Mouse (Mus musculus) stomach, postnatal 0 days (tissue): Measurements from ENCODE around the gene Sema6d. TPM values are rescaled to one million over a fixed set of nuclear protein-coding genes. Genes with fewer than 3 reads are reported as not detected.

Experiments
- ATAC-seq: fragments of 200-750 bp; cut with Nextera tagmentation; 2 replicates; pipeline ENCODE4 v1.8.0; 2017; ENCODE audit not compliant: low FRiP score, low TSS enrichment
- DNase-seq: peaks from one replicate; pipeline ENCODE4 v3.0.0-alpha.2; 2016; ENCODE audit warnings: low spot score
- H3K27ac ChIP-seq: fragments of 300-500 bp; sonication (generic); replicated peaks from 2 replicates; pipeline ENCODE4 v1.5.1; 2014; ENCODE audit warnings: mild to moderate bottlenecking, control low read depth
- H3K27me3 ChIP-seq: fragments of 300-500 bp; sonication (generic); 2 replicates; pipeline ENCODE4 v1.6.1; 2014; ENCODE audit warnings: low read length; ENCODE audit not compliant: control insufficient read depth, insufficient read depth
- H3K36me3 ChIP-seq: fragments of 300-500 bp; sonication (generic); 2 replicates; pipeline ENCODE4 v1.6.1; 2014; ENCODE audit warnings: low read length, mixed read lengths; ENCODE audit not compliant: control insufficient read depth, insufficient read depth
- H3K4me1 ChIP-seq: fragments of 300-500 bp; sonication (generic); replicated peaks from 2 replicates; pipeline ENCODE4 v1.6.1; 2014; ENCODE audit warnings: antibody characterized with exemption; ENCODE audit not compliant: control insufficient read depth, insufficient read depth
- H3K4me2 ChIP-seq: fragments of 300-500 bp; sonication (generic); replicated peaks from 2 replicates; pipeline ENCODE4 v1.6.1; 2014; ENCODE audit warnings: low read depth, mild to moderate bottlenecking, control low read depth, moderate library complexity
- H3K4me3 ChIP-seq: fragments of 300-500 bp; sonication (generic); 2 replicates; pipeline ENCODE4 v1.5.1; 2014; ENCODE audit warnings: low read depth, low read length, control low read depth
- H3K9ac ChIP-seq: fragments of 300-500 bp; sonication (generic); 2 replicates; pipeline ENCODE4 v1.6.1; 2014; ENCODE audit warnings: mild to moderate bottlenecking, low read length, control low read depth, mixed read lengths
- H3K9me3 ChIP-seq: fragments of 300-500 bp; sonication (generic); 2 replicates; pipeline ENCODE4 v1.6.1; 2016; ENCODE audit warnings: low read length; ENCODE audit not compliant: control insufficient read depth
- CTCF ChIP-seq: IDR thresholded peaks from 2 replicates; pipeline ENCODE4 v1.5.1; 2016; ENCODE audit warnings: antibody characterized with exemption, low read depth, mild to moderate bottlenecking, moderate library complexity
- EP300 ChIP-seq: optimal IDR thresholded peaks from 2 replicates; pipeline ENCODE3; 2016; ENCODE audit warnings: antibody characterized with exemption
- WGBS: fragments of 180-500 bp; shearing (Covaris S2); extraction: QIAGEN DNeasy Blood & Tissue Kit; methylation state at CpG from one replicate; pipeline ENCODE4 v1.1.7; 2014; 5-methylcytosine and 5-hydroxymethylcytosine counted together
- polyA plus RNA-seq: library from polyadenylated mRNA; unstranded; fragments of >200 nt; fragmentation: Nextera tagmentation; extraction: Ambion mirVana; gene quantifications from 2 replicates; pipeline ENCODE4 v1.2.1, GENCODE M21; 2015

Gene Sema6d
- polyA plus RNA-seq, 1 experiment from 2014 or later = 2.1 TPM

- no peak overlapping the region for H3K4me2 ChIP-seq
- no peaks in the 10 kb centered on the region for H3K9me3 ChIP-seq
- no peaks in the 10 kb centered on the region for H3K27me3 ChIP-seq
- 82% methylated on average over 2 of the region's 2 CpGs for WGBS
- H3K4me3 ChIP-seq = no peak overlapping the region
- no peaks in the 10 kb centered on the region for H3K4me1 ChIP-seq
- no peak overlapping the region for H3K9ac ChIP-seq
- ATAC-seq (no peak), DNase-seq (no peak)
- TF ChIP-seq EP300 = no peak
- no peak for TF ChIP-seq CTCF
- H3K36me3 ChIP-seq = no peaks in the 10 kb centered on the region
- H3K27ac ChIP-seq = no peak overlapping the region
These were observed 560.8 kb downstream of the Sema6d start for GRCm38 (mm10) chr2:124650609-124651008.

GRCm38 (mm10) chr2:124651146-124651545 is 561.4 kb downstream of the Sema6d start:
- WGBS = 46% methylated on average over 5 of the region's 5 CpGs
- Histone ChIP-seq H3K27me3 (no peaks in the 10 kb centered on the region), H3K4me3 (no peak overlapping the region), H3K27ac (peak overlapping the region; percentile 45; the same call in 1 of the 2 replicates), H3K4me2 (peak overlapping the region; percentile 11; the same call in 1 of the 2 replicates), H3K4me1 (no peaks in the 10 kb centered on the region), H3K36me3 (no peaks in the 10 kb centered on the region), H3K9ac (no peak overlapping the region), H3K9me3 (no peaks in the 10 kb centered on the region)
- ATAC-seq (no peak; the same call in 1 of the 2 replicates), DNase-seq (no peak)
- TF ChIP-seq EP300 = no peak
- TF ChIP-seq CTCF = no peak

DNA sequence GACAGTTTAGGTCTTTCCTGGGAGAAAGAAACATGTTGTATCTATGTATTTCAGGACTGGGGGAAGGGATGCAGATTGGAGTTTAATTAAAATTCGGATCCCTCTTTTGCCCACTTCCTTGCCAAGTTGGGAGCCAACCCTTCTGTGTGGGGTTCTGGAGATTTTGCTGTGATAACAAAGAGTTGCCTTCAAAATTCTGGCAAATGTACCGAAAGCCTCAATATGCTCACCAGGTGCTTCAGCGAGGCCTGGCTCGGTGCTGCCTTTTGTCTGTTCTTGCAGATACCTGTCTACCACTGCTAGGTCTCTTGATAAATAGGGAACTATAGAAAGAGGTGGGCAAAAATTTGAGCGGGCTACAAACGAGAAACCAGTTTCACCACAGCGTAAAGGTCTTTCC is 563.4 kb downstream of the Sema6d start:
- Histone ChIP-seq H3K4me3 (no peak overlapping the region), H3K9me3 (no peaks in the 10 kb centered on the region), H3K27me3 (no peaks in the 10 kb centered on the region), H3K36me3 (no peaks in the 10 kb centered on the region), H3K9ac (no peak overlapping the region), H3K4me2 (no peak overlapping the region), H3K4me1 (no peaks in the 10 kb centered on the region), H3K27ac (no peak overlapping the region)
- no peak for DNase-seq
- 96% methylated on average over 7 of the region's 7 CpGs for WGBS
- ATAC-seq = no peak
- no peak for TF ChIP-seq EP300
- TF ChIP-seq CTCF = no peak

DNA sequence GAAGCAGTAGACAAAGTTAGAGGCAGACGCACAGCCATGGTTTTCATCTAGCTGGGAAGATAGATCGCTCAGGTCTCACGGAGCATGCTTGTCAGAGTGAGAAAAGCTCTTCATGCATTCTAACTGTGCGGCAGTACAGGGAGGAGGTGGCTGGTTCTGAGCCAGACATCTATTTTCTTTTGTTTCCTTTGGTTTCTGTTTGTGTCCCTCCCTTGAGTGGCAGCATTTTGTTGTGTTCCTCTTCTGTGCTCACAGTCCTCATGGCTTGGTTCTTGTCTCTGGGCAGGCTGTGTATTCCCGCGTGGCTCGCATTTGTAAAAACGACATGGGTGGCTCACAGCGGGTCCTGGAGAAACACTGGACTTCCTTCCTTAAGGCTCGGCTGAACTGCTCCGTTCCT is 567.6 kb downstream of the Sema6d start:
- Histone ChIP-seq H3K27ac (no peak overlapping the region), H3K4me3 (no peak overlapping the region), H3K27me3 (no peaks in the 10 kb centered on the region), H3K36me3 (0 out of 2 replicates have a peak, but pooled peaks cover 2% of the 10 kb centered on the region), H3K9ac (no peak overlapping the region), H3K9me3 (no peaks in the 10 kb centered on the region), H3K4me1 (no peaks in the 10 kb centered on the region), H3K4me2 (no peak overlapping the region)
- TF ChIP-seq CTCF = no peak
- TF ChIP-seq EP300 = no peak
- 86% methylated on average over 11 of the region's 11 CpGs for WGBS
- ATAC-seq (no peak), DNase-seq (no peak)

GRCm38 (mm10) chr2:124658374-124658773 is 568.6 kb downstream of the Sema6d start:
- Histone ChIP-seq H3K9me3 (no peaks in the 10 kb centered on the region), H3K4me3 (no peak overlapping the region), H3K27ac (no peak overlapping the region), H3K27me3 (no peaks in the 10 kb centered on the region), H3K4me1 (no peaks in the 10 kb centered on the region), H3K4me2 (no peak overlapping the region), H3K9ac (no peak overlapping the region), H3K36me3 (0 out of 2 replicates have a peak, but pooled peaks cover 2% of the 10 kb centered on the region)
- no peak for ATAC-seq
- DNase-seq = no peak
- TF ChIP-seq EP300 = no peak
- no peak for TF ChIP-seq CTCF
- 90% methylated on average over 14 of the region's 14 CpGs for WGBS

GRCm38 (mm10) chr2:124659601-124660000 is 569.8 kb downstream of the Sema6d start:
- TF ChIP-seq CTCF = no peak
- TF ChIP-seq EP300 = no peak
- no peak overlapping the region for H3K4me2 ChIP-seq
- 94% methylated on average over 13 of the region's 13 CpGs for WGBS
- peaks cover 5% of the 10 kb centered on the region; the same call in 1 of the 2 replicates for H3K36me3 ChIP-seq
- no peak overlapping the region for H3K9ac ChIP-seq
- no peak overlapping the region for H3K4me3 ChIP-seq
- no peak overlapping the region for H3K27ac ChIP-seq
- ATAC-seq (no peak), DNase-seq (no peak)
- H3K9me3 ChIP-seq = no peaks in the 10 kb centered on the region
- no peaks in the 10 kb centered on the region for H3K27me3 ChIP-seq
- no peaks in the 10 kb centered on the region for H3K4me1 ChIP-seq
